Mouse (Mus musculus) megakaryocyte-erythroid progenitor cell, adult 5 weeks (primary cell): ENCODE data around the gene Slc36a3. TPM values are rescaled to one million over a fixed set of nuclear protein-coding genes. Genes with fewer than 3 reads are reported as not detected.

Experiments used
- polyA plus RNA-seq: library from polyadenylated mRNA; stranded (reverse); fragments of >175 nt; gene quantifications from 2 replicates; pipeline ENCODE4 v1.2.3, GENCODE M21; 2012

Slc36a3 gene
- not detected in 2 replicates for polyA plus RNA-seq

GRCm38 (mm10) chr11:55151608-55152007 is at the start of gene Slc36a3:
Slc36a3 (minus strand) TSS chr11:55151708.

GRCm38 (mm10) chr11:55184733-55185291 is 33.3 kb upstream of the Slc36a3 start, which contains the start of gene Slc36a2:
Slc36a2 (minus strand) TSS chr11:55185077.

GRCm38 (mm10) chr11:55097463-55098188 is 53.9 kb downstream of the Slc36a3 start, which contains the start of gene Gm2a:
Gm2a (plus strand) TSS chr11:55098115.

GRCm38 (mm10) chr11:55077331-55078231 is 73.9 kb downstream of the Slc36a3 start, which contains the start of gene Ccdc69:
Ccdc69 (minus strand) TSS chr11:55078131.

Other genes with a start within 250 kb of the Slc36a3 start
- gene Gpx3, start 249.3 kb downstream of the Slc36a3 start, polyA plus RNA-seq, result 18.7 and 52.2 TPM in 2 replicates
- 111 TPM in 2 replicates for gene Tnip1, start 188.8 kb downstream of the Slc36a3 start, polyA plus RNA-seq
- 40.1 and 43.5 TPM in 2 replicates for gene Anxa6, start 118.3 kb downstream of the Slc36a3 start, polyA plus RNA-seq
- gene Ccdc69, start 73.6 kb downstream of the Slc36a3 start, polyA plus RNA-seq, result 15.1 and 17.8 TPM in 2 replicates
- 27.8 and 37.9 TPM in 2 replicates for gene Gm2a, start 53.6 kb downstream of the Slc36a3 start, polyA plus RNA-seq
- gene Slc36a2, start 33.4 kb upstream of the Slc36a3 start, polyA plus RNA-seq, result 0.43 and 1.2 TPM in 2 replicates
- gene Slc36a1, start 52.6 kb upstream of the Slc36a3 start, polyA plus RNA-seq, result 16.1 and 17.8 TPM in 2 replicates
- gene Fat2, start 184.9 kb upstream of the Slc36a3 start, polyA plus RNA-seq, result not detected in 2 replicates